Mouse (Mus musculus): ENCODE measurements around the gene Topors. TPM values are rescaled to one million over a fixed set of nuclear protein-coding genes. Genes with fewer than 3 reads are reported as not detected.

The Topors gene
- polyA plus RNA-seq, 1 experiment: 1.5 TPM

DNA sequence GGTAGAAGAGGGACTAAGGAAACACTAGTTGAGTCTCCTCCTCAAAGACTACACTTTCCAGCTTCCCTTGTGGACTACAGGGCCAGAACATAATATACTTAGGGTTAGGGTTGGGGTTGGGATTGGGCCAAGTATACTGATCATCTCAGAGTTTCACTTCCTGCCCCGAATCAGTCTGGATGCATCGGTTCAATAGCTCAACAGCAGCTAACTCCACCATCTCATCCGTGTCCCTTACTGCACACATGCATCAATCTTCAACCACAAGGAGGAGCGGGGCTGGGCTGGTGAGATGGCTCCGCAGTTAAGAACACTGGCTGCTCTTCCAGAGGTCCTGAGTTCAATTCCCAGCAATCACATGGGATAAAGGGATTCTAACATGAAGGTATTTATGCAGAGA, 18.7 kb downstream of the Topors start:
- H3K4me3 ChIP-seq (ENCODE audit: low read depth, low read length): no peak overlapping the region
- 0 out of 2 replicates have a peak, but pooled peaks cover 3% of the 10 kb centered on the region for H3K36me3 ChIP-seq (ENCODE audit: control insufficient read depth, insufficient read depth, low read length)
- TF ChIP-seq CTCF (IDR thresholded peaks at IDR 0.05; ENCODE audit: extremely low read depth, insufficient read length, insufficient replicate concordance, low read depth, low read length) (no peak), POLR2A (IDR thresholded peaks at IDR 0.05; ENCODE audit: low read depth, low read length) (no peak)
- 78% methylated on average over 5 of the region's 5 CpGs for WGBS
- no peak overlapping the region for H3K27ac ChIP-seq (ENCODE audit: insufficient read depth, low read depth, low read length)
- H3K4me1 ChIP-seq (ENCODE audit: control insufficient read depth, insufficient read depth, insufficient read length, low read length): no peaks in the 10 kb centered on the region
- no peaks in the 10 kb centered on the region for H3K27me3 ChIP-seq (ENCODE audit: control insufficient read depth, insufficient read depth, low read length)

DNA sequence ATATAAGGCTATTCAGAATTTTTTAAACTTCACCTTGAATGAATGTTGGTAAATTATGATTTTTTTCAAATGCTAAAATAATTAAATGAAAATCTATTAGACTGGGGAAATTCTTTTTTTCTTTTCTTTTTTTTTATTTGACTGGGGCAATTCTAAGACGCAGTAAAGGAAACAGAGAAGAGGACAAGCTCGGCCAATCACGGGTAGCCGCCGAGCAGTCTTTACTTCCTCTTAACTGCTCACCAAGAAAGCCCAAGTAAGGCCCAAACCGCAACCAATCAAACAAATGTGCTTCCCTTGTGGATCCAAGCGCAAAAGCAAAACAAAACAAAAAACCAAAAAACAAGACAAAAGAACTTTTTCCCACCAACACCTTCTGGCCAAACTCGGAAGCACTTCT, 25.6 kb downstream of the Topors start:
- Histone ChIP-seq H3K4me1 (ENCODE audit: control insufficient read depth, insufficient read depth, insufficient read length, low read length) (peaks cover 5% of the 10 kb centered on the region; the same call in 1 of the 2 replicates), H3K36me3 (ENCODE audit: control insufficient read depth, insufficient read depth, low read length) (no peaks in the 10 kb centered on the region), H3K27ac (ENCODE audit: insufficient read depth, low read depth, low read length) (no peak overlapping the region), H3K27me3 (ENCODE audit: control insufficient read depth, insufficient read depth, low read length) (no peaks in the 10 kb centered on the region), H3K4me3 (ENCODE audit: low read depth, low read length) (no peak overlapping the region)
- 84% methylated on average over 8 of the region's 8 CpGs for WGBS
- TF ChIP-seq CTCF (IDR thresholded peaks at IDR 0.05; ENCODE audit: extremely low read depth, insufficient read length, insufficient replicate concordance, low read depth, low read length): no peak
- no peak for TF ChIP-seq POLR2A (IDR thresholded peaks at IDR 0.05; ENCODE audit: low read depth, low read length)

DNA sequence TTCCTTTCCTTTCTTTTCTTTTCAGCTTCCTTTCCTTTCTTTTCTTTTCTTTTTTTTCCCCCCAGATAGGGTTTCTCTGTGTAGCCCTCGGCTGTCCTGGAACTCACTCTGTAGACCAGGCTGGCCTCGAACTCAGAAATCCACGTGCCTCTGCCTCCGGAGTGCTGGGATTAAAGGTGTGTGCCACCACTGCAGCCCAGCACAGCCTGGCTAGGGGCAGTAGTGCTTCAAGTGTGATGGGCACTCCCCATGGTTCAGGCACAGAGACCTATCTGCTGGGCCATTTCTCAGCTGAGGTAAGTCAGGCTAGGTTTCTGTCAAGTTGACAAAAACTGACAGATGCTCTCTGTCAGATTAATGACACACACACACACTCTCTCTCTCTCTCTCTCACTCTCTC, 26.6 kb downstream of the Topors start:
- H3K27ac ChIP-seq (ENCODE audit: insufficient read depth, low read depth, low read length): no peak overlapping the region
- WGBS: 87% methylated on average over 4 of the region's 4 CpGs

DNA sequence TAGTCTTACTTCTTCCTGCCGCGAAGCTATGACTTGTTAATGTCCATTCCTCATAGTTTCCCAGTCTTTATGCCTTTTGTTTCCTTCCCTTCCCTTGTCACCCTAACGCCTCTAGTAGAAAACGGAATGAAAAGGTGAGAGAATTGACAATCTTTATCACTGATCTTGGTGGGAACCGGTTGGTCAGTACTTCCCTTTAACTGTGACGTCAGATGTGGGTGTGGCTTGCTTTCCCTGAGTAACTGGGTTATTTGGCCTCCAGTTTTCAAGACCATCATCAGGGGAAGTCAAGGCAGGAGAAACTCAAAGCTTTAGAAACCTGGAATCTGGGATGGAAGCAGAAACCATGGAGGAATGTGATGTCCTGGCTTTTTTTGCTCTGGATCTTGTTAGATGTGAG, 27.7 kb downstream of the Topors start:
- peaks cover 5% of the 10 kb centered on the region; the same call in 1 of the 2 replicates for H3K4me1 ChIP-seq (ENCODE audit: control insufficient read depth, insufficient read depth, insufficient read length, low read length)
- no peak overlapping the region for H3K4me3 ChIP-seq (ENCODE audit: low read depth, low read length)
- no peaks in the 10 kb centered on the region for H3K27me3 ChIP-seq (ENCODE audit: control insufficient read depth, insufficient read depth, low read length)
- H3K36me3 ChIP-seq (ENCODE audit: control insufficient read depth, insufficient read depth, low read length): peaks cover 2% of the 10 kb centered on the region; the same call in 1 of the 2 replicates
- TF ChIP-seq CTCF (IDR thresholded peaks at IDR 0.05; ENCODE audit: extremely low read depth, insufficient read length, insufficient replicate concordance, low read depth, low read length) (no peak), POLR2A (IDR thresholded peaks at IDR 0.05; ENCODE audit: low read depth, low read length) (no peak)
- WGBS: 58% methylated on average over 6 of the region's 6 CpGs
- no peak overlapping the region for H3K27ac ChIP-seq (ENCODE audit: insufficient read depth, low read depth, low read length)

More for the DNA sequence above, 26.6 kb downstream of the Topors start:
- Histone ChIP-seq H3K27me3 (ENCODE audit: control insufficient read depth, insufficient read depth, low read length) (no peaks in the 10 kb centered on the region), H3K36me3 (ENCODE audit: control insufficient read depth, insufficient read depth, low read length) (no peaks in the 10 kb centered on the region), H3K4me1 (ENCODE audit: control insufficient read depth, insufficient read depth, insufficient read length, low read length) (peaks cover 5% of the 10 kb centered on the region; the same call in 1 of the 2 replicates), H3K4me3 (ENCODE audit: low read depth, low read length) (no peak overlapping the region)
- TF ChIP-seq CTCF (IDR thresholded peaks at IDR 0.05; ENCODE audit: extremely low read depth, insufficient read length, insufficient replicate concordance, low read depth, low read length) (no peak), POLR2A (IDR thresholded peaks at IDR 0.05; ENCODE audit: low read depth, low read length) (no peak)

DNA sequence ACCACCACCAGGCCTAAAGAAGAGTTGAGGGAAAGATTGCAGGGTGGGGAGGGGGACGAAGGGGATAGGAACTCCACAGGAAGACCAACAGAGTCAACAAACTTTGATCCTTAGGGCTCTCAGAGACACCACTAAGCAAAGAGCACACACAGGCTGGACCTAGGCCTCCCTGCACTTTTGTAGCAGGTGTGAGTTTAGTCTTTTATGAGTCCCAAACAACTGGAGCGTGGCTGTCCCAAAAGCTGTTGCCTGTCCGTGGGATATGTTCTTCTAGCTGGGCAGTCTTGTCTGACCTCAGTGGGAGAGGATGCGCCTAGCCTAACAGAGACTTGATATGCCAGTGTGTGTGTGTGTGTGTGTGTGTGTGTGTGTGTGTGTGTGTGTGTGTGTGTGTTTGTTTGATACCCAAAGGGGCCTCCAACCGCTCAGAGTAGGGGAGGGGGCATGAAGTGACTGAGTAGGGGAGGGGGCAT, 29.3 kb downstream of the Topors start:
- peaks cover 5% of the 10 kb centered on the region; the same call in 1 of the 2 replicates for H3K4me1 ChIP-seq (ENCODE audit: control insufficient read depth, insufficient read depth, insufficient read length, low read length)
- H3K36me3 ChIP-seq (ENCODE audit: control insufficient read depth, insufficient read depth, low read length): peaks cover 3% of the 10 kb centered on the region
- peak overlapping the region; percentile 78 for H3K4me3 ChIP-seq (ENCODE audit: low read depth, low read length)
- peak overlapping the region; percentile 57; the same call in 1 of the 2 replicates for H3K27ac ChIP-seq (ENCODE audit: insufficient read depth, low read depth, low read length)
- no peak for TF ChIP-seq POLR2A (IDR thresholded peaks at IDR 0.05; ENCODE audit: low read depth, low read length)
- no peak for TF ChIP-seq CTCF (IDR thresholded peaks at IDR 0.05; ENCODE audit: extremely low read depth, insufficient read length, insufficient replicate concordance, low read depth, low read length)
- WGBS: 36% methylated on average over 5 of the region's 5 CpGs
- H3K27me3 ChIP-seq (ENCODE audit: control insufficient read depth, insufficient read depth, low read length): no peaks in the 10 kb centered on the region

DNA sequence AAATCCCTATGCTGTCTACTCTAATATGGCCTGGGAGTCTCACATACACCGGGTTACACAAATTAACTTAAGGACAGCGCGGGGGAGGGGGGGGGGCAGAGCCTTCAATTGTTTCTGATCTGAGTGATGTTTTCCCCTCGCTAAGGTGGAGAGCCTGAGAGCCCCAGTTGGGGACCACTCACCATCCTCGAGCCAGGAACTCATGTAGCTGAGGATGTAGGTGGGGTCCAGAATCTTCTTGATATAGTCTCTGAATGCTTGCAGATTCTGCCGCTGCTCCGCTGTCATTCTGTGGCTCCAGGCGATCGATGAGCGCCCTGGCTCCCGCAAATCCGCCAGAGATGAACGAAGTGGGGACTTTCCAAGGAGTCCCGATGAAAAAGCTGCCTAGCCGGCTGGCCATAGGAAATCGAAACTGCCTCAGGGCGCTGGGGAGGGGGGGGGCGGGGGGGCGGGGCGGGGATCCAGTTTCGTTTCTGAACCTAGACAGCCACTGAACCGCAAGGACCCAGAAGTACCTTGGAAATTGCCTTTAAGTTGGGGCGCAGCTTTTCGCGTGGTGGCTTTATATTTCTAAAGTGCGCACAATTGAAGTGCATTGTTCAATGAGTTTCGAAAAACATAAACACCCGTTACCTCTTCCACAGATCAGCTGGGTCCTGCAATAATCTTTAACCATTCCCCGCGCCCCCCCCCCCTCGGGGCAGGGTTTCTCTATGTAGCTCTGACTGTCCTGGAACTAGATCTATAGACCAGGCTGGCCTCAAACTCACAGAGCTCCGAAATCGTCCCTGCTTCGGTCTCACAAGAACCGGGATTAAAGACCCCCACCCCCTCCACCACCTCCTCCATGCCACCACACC, 30.0 kb downstream of the Topors start, which contains the start of gene Ddx58:
TSS of gene Ddx58 (minus strand) at position 420 of the 863 bp plus-strand sequence.
- peak within 1 kb of the TSS; percentile 78 for H3K4me3 ChIP-seq (ENCODE audit: low read depth, low read length)
- peaks cover 10% of the 10 kb centered on the region for H3K36me3 ChIP-seq (ENCODE audit: control insufficient read depth, insufficient read depth, low read length)
- peak within 1 kb of the TSS; percentile 85 for H3K27ac ChIP-seq (ENCODE audit: insufficient read depth, low read depth, low read length)
- peaks cover 5% of the 10 kb centered on the region; the same call in 1 of the 2 replicates for H3K4me1 ChIP-seq (ENCODE audit: control insufficient read depth, insufficient read depth, insufficient read length, low read length)
- no peaks in the 10 kb centered on the region for H3K27me3 ChIP-seq (ENCODE audit: control insufficient read depth, insufficient read depth, low read length)
- WGBS: 1% methylated on average over 35 of the region's 35 CpGs
- TF ChIP-seq CTCF (IDR thresholded peaks at IDR 0.05; ENCODE audit: extremely low read depth, insufficient read length, insufficient replicate concordance, low read depth, low read length): no peak
- 0 out of 2 replicates have a peak, but pooled peaks have one; percentile 36 for TF ChIP-seq POLR2A (IDR thresholded peaks at IDR 0.05; ENCODE audit: low read depth, low read length)
